Mouse (Mus musculus) midbrain, embryonic 15.5 days (tissue): Measurements from ENCODE around the gene Aqp2. TPM values are rescaled to one million over a fixed set of nuclear protein-coding genes. Genes with fewer than 3 reads are reported as not detected.
A peak's percentile ranks its signal among the peaks of the same experiment; 100 is the strongest.

Source experiments
- ATAC-seq: fragments of 200-750 bp; cut with Nextera tagmentation; replicated peaks from 2 replicates; pipeline ENCODE4 v1.8.0; 2017; ENCODE audit warnings: moderate TSS enrichment
- H3K27ac ChIP-seq: fragments of 300-500 bp; sonication (generic); 2 replicates; pipeline ENCODE4 v1.5.1; 2015; ENCODE audit warnings: mild to moderate bottlenecking, inconsistent platforms
- H3K27me3 ChIP-seq: fragments of 300-500 bp; sonication (generic); replicated peaks from 2 replicates; pipeline ENCODE4 v1.6.1; 2015; ENCODE audit warnings: inconsistent platforms
- H3K36me3 ChIP-seq: fragments of 300-500 bp; sonication (generic); replicated peaks from 2 replicates; pipeline ENCODE4 v1.6.1; 2015; ENCODE audit warnings: inconsistent platforms
- H3K4me1 ChIP-seq: fragments of 300-500 bp; sonication (generic); 2 replicates; pipeline ENCODE4 v1.6.1; 2015; ENCODE audit warnings: inconsistent platforms
- H3K4me2 ChIP-seq: fragments of 300-500 bp; sonication (generic); 2 replicates; pipeline ENCODE4 v1.6.1; 2015; ENCODE audit warnings: inconsistent platforms, mild to moderate bottlenecking, moderate library complexity
- H3K4me3 ChIP-seq: fragments of 300-500 bp; sonication (generic); 2 replicates; pipeline ENCODE4 v1.5.1; 2015; ENCODE audit warnings: mild to moderate bottlenecking, inconsistent platforms
- H3K9ac ChIP-seq: fragments of 300-500 bp; sonication (generic); 2 replicates; pipeline ENCODE4 v1.6.1; 2015; ENCODE audit warnings: mild to moderate bottlenecking, inconsistent platforms
- H3K9me3 ChIP-seq: fragments of 300-500 bp; sonication (generic); 2 replicates; pipeline ENCODE4 v1.6.1; 2016; ENCODE audit warnings: inconsistent platforms
- WGBS: fragments of 180-500 bp; shearing (Covaris S2); methylation state at CpG from one replicate; pipeline ENCODE4 v1.1.7; 2015; ENCODE audit warnings: mixed read lengths; 5-methylcytosine and 5-hydroxymethylcytosine counted together
- polyA plus RNA-seq: library from polyadenylated mRNA; unstranded; fragments of >200 nt; fragmentation: Nextera tagmentation; extraction: Ambion mirVana; gene quantifications from 2 replicates; pipeline ENCODE4 v1.2.1, GENCODE M21; 2015

Gene Aqp2
- polyA plus RNA-seq, 1 experiment from 2014 or later, result not detected

- no peaks in the 10 kb centered on the region for H3K36me3 ChIP-seq
- H3K4me3 ChIP-seq, result no peak overlapping the region
- no peaks in the 10 kb centered on the region for H3K4me1 ChIP-seq
- H3K27me3 ChIP-seq, result 0 out of 2 replicates have a peak, but pooled peaks cover 2% of the 10 kb centered on the region
- WGBS, result 70% methylated on average over 4 of the region's 4 CpGs
- H3K27ac ChIP-seq, result no peak overlapping the region
- H3K9ac ChIP-seq, result no peak overlapping the region
- ATAC-seq, result no peak
- no peak overlapping the region for H3K4me2 ChIP-seq
- no peaks in the 10 kb centered on the region for H3K9me3 ChIP-seq
These were observed 11.5 kb upstream of the Aqp2 start for GRCm38 (mm10) chr15:99567371-99567770.

GRCm38 (mm10) chr15:99568682-99569081 lies 10.2 kb upstream of the Aqp2 start:
- Histone ChIP-seq H3K4me3 (no peak overlapping the region), H3K4me2 (no peak overlapping the region), H3K9ac (no peak overlapping the region), H3K27me3 (0 out of 2 replicates have a peak, but pooled peaks cover 2% of the 10 kb centered on the region), H3K9me3 (no peaks in the 10 kb centered on the region), H3K27ac (no peak overlapping the region), H3K4me1 (no peaks in the 10 kb centered on the region), H3K36me3 (no peaks in the 10 kb centered on the region)
- 46% methylated on average over 6 of the region's 6 CpGs for WGBS
- ATAC-seq, result no peak

GRCm38 (mm10) chr15:99569123-99569522 lies 9.7 kb upstream of the Aqp2 start:
- Histone ChIP-seq H3K9ac (no peak overlapping the region), H3K4me1 (no peaks in the 10 kb centered on the region), H3K27ac (no peak overlapping the region), H3K36me3 (no peaks in the 10 kb centered on the region), H3K4me3 (no peak overlapping the region), H3K9me3 (no peaks in the 10 kb centered on the region), H3K4me2 (no peak overlapping the region), H3K27me3 (0 out of 2 replicates have a peak, but pooled peaks cover 2% of the 10 kb centered on the region)
- 88% methylated on average over 10 of the region's 10 CpGs for WGBS
- ATAC-seq, result no peak

- peak; percentile 52 for ATAC-seq
- peaks cover 22% of the 10 kb centered on the region for H3K4me1 ChIP-seq
- peaks cover 72% of the 10 kb centered on the region for H3K27me3 ChIP-seq
- peak overlapping the region; percentile 31; the same call in 1 of the 2 replicates for H3K9ac ChIP-seq
- H3K9me3 ChIP-seq, result no peaks in the 10 kb centered on the region
- no peaks in the 10 kb centered on the region for H3K36me3 ChIP-seq
- no peak overlapping the region for H3K27ac ChIP-seq
- H3K4me3 ChIP-seq, result peak overlapping the region; percentile 29
- peak overlapping the region; percentile 53 for H3K4me2 ChIP-seq
- 3% methylated on average over 54 of the region's 54 CpGs for WGBS
These were observed 4.8 kb downstream of the Aqp2 start for GRCm38 (mm10) chr15:99583463-99584344.

GRCm38 (mm10) chr15:99584407-99585202 lies 5.8 kb downstream of the Aqp2 start:
- Histone ChIP-seq H3K27me3 (peaks cover 81% of the 10 kb centered on the region), H3K4me3 (peak overlapping the region; percentile 29), H3K9me3 (no peaks in the 10 kb centered on the region), H3K9ac (0 out of 2 replicates have a peak overlapping the region, but pooled peaks have one; percentile 10), H3K4me2 (peak overlapping the region; percentile 53), H3K4me1 (peaks cover 22% of the 10 kb centered on the region), H3K36me3 (no peaks in the 10 kb centered on the region), H3K27ac (no peak overlapping the region)
- 3% methylated on average over 24 of the region's 24 CpGs for WGBS
- ATAC-seq, result no peak

- no peak overlapping the region for H3K4me2 ChIP-seq
- H3K27ac ChIP-seq, result no peak overlapping the region
- no peak overlapping the region for H3K9ac ChIP-seq
- 72% methylated on average over 6 of the region's 6 CpGs for WGBS
- H3K4me1 ChIP-seq, result peaks cover 26% of the 10 kb centered on the region
- H3K4me3 ChIP-seq, result no peak overlapping the region
- H3K27me3 ChIP-seq, result peaks cover 92% of the 10 kb centered on the region
- H3K9me3 ChIP-seq, result no peaks in the 10 kb centered on the region
- no peaks in the 10 kb centered on the region for H3K36me3 ChIP-seq
- ATAC-seq, result no peak
These were observed 6.9 kb downstream of the Aqp2 start for GRCm38 (mm10) chr15:99585741-99586140.

GRCm38 (mm10) chr15:99586525-99586924 lies 7.7 kb downstream of the Aqp2 start:
- Histone ChIP-seq H3K4me2 (no peak overlapping the region), H3K4me3 (no peak overlapping the region), H3K4me1 (peaks cover 30% of the 10 kb centered on the region), H3K9me3 (no peaks in the 10 kb centered on the region), H3K36me3 (no peaks in the 10 kb centered on the region), H3K9ac (no peak overlapping the region), H3K27me3 (peaks cover 93% of the 10 kb centered on the region), H3K27ac (no peak overlapping the region)
- 94% methylated on average over 3 of the region's 3 CpGs for WGBS
- ATAC-seq, result no peak

- H3K36me3 ChIP-seq, result no peaks in the 10 kb centered on the region
- no peak overlapping the region for H3K9ac ChIP-seq
- H3K4me2 ChIP-seq, result no peak overlapping the region
- H3K27ac ChIP-seq, result no peak overlapping the region
- peaks cover 17% of the 10 kb centered on the region for H3K4me1 ChIP-seq
- peaks cover 100% of the 10 kb centered on the region for H3K27me3 ChIP-seq
- WGBS, result 5% methylated on average over 9 of the region's 9 CpGs
- no peak for ATAC-seq
- H3K4me3 ChIP-seq, result no peak overlapping the region
- H3K9me3 ChIP-seq, result no peaks in the 10 kb centered on the region
These were observed 10.4 kb downstream of the Aqp2 start for GRCm38 (mm10) chr15:99589237-99589636.

GRCm38 (mm10) chr15:99589704-99590103 lies 10.8 kb downstream of the Aqp2 start:
- Histone ChIP-seq H3K36me3 (no peaks in the 10 kb centered on the region), H3K4me3 (no peak overlapping the region), H3K4me2 (no peak overlapping the region), H3K27ac (no peak overlapping the region), H3K9me3 (no peaks in the 10 kb centered on the region), H3K4me1 (peaks cover 12% of the 10 kb centered on the region), H3K9ac (no peak overlapping the region), H3K27me3 (peaks cover 99% of the 10 kb centered on the region)
- 17% methylated on average over 7 of the region's 7 CpGs for WGBS
- no peak for ATAC-seq

- peak; percentile 79 for ATAC-seq
- Histone ChIP-seq H3K9me3 (no peaks in the 10 kb centered on the region), H3K27ac (no peak within 1 kb of the TSS), H3K9ac (peak within 1 kb of the TSS; percentile 13; the same call in 1 of the 2 replicates), H3K27me3 (peaks cover 99% of the 10 kb centered on the region), H3K4me3 (peak within 1 kb of the TSS; percentile 38), H3K4me1 (peaks cover 8% of the 10 kb centered on the region; the same call in 1 of the 2 replicates), H3K4me2 (peak within 1 kb of the TSS; percentile 53), H3K36me3 (no peaks in the 10 kb centered on the region)
- WGBS, result under 1% methylated on average over 60 of the region's 83 CpGs
These were observed 11.7 kb downstream of the Aqp2 start, which contains the start of gene Aqp5 for GRCm38 (mm10) chr15:99590429-99591084. Aqp5 (plus strand) TSS chr15:99590782.

GRCm38 (mm10) chr15:99592177-99592576 lies 13.3 kb downstream of the Aqp2 start:
- 65% methylated on average over 8 of the region's 8 CpGs for WGBS
- no peak overlapping the region for H3K4me3 ChIP-seq
- H3K4me2 ChIP-seq, result no peak overlapping the region
- H3K27me3 ChIP-seq, result peaks cover 86% of the 10 kb centered on the region
- H3K9ac ChIP-seq, result no peak overlapping the region
- peaks cover 14% of the 10 kb centered on the region; the same call in 1 of the 2 replicates for H3K4me1 ChIP-seq
- H3K9me3 ChIP-seq, result no peaks in the 10 kb centered on the region
- H3K36me3 ChIP-seq, result no peaks in the 10 kb centered on the region
- no peak for ATAC-seq
- no peak overlapping the region for H3K27ac ChIP-seq

- Histone ChIP-seq H3K4me3 (no peak overlapping the region), H3K36me3 (no peaks in the 10 kb centered on the region), H3K27me3 (peaks cover 83% of the 10 kb centered on the region), H3K4me1 (peaks cover 16% of the 10 kb centered on the region; the same call in 1 of the 2 replicates), H3K27ac (no peak overlapping the region), H3K9me3 (no peaks in the 10 kb centered on the region), H3K4me2 (no peak overlapping the region), H3K9ac (no peak overlapping the region)
- no peak for ATAC-seq
- 89% methylated on average over 5 of the region's 5 CpGs for WGBS
These were observed 14.0 kb downstream of the Aqp2 start for GRCm38 (mm10) chr15:99592877-99593276.
